Mouse (Mus musculus) MEL-GATA-1-ER (cell line): ENCODE data around the gene Sept9.
A peak's percentile ranks its signal among the peaks of the same experiment; 100 is the strongest.

Source experiments
- DNase-seq: peaks from one replicate; pipeline ENCODE4 v3.0.0-alpha.2; 2012; ENCODE audit warnings: low read depth; ENCODE audit errors: extremely low read depth

Sept9 gene

GRCm38 (mm10) chr11:117220777-117221176 lies 21.3 kb downstream of the Sept9 start:
- no peak for DNase-seq

- no peak for DNase-seq
Observed at GRCm38 (mm10) chr11:117221182-117221581, 21.7 kb downstream of the Sept9 start.

- no peak for DNase-seq
Observed at GRCm38 (mm10) chr11:117222899-117223298, 23.4 kb downstream of the Sept9 start.

GRCm38 (mm10) chr11:117224804-117225203 lies 25.3 kb downstream of the Sept9 start:
- no peak for DNase-seq

GRCm38 (mm10) chr11:117225531-117226213 lies 26.2 kb downstream of the Sept9 start:
- no peak for DNase-seq

GRCm38 (mm10) chr11:117226214-117226535 lies 26.7 kb downstream of the Sept9 start:
- no peak for DNase-seq

- DNase-seq, result no peak
Observed at GRCm38 (mm10) chr11:117228139-117228538, 28.7 kb downstream of the Sept9 start.

- no peak for DNase-seq
Observed at GRCm38 (mm10) chr11:117231551-117231950, 32.1 kb downstream of the Sept9 start.

GRCm38 (mm10) chr11:117232032-117232431 lies 32.6 kb downstream of the Sept9 start:
- no peak for DNase-seq

GRCm38 (mm10) chr11:117232886-117233458 lies 33.5 kb downstream of the Sept9 start:
- DNase-seq, result no peak

- DNase-seq, result no peak
Observed at GRCm38 (mm10) chr11:117233818-117234217, 34.4 kb downstream of the Sept9 start.

- no peak for DNase-seq
Observed at GRCm38 (mm10) chr11:117235086-117235897, 35.8 kb downstream of the Sept9 start.

- no peak for DNase-seq
Observed at GRCm38 (mm10) chr11:117235898-117236459, 36.5 kb downstream of the Sept9 start.

- peak; percentile 70 for DNase-seq
Observed at GRCm38 (mm10) chr11:117238169-117238568, 38.7 kb downstream of the Sept9 start.

GRCm38 (mm10) chr11:117239617-117240016 lies 40.2 kb downstream of the Sept9 start:
- no peak for DNase-seq

GRCm38 (mm10) chr11:117240322-117240721 lies 40.9 kb downstream of the Sept9 start:
- DNase-seq, result no peak

- no peak for DNase-seq
Observed at GRCm38 (mm10) chr11:117240861-117241738, 41.6 kb downstream of the Sept9 start.

- no peak for DNase-seq
Observed at GRCm38 (mm10) chr11:117242339-117243084, 43.1 kb downstream of the Sept9 start.

GRCm38 (mm10) chr11:117243536-117244290 lies 44.3 kb downstream of the Sept9 start:
- no peak for DNase-seq
